Mouse (Mus musculus): ENCODE results near the gene Ptprg.
A peak's percentile ranks its signal among the peaks of the same experiment; 100 is the strongest.

Ptprg gene

GRCm38 (mm10) chr14:11772736-11773135 lies 219.4 kb downstream of the Ptprg start:
- no peak overlapping the region for H3K4me3 ChIP-seq (replicated peaks; ENCODE audit: low read length)
- TF ChIP-seq CTCF (conservative IDR thresholded peaks at IDR 0.05; ENCODE audit: low read length) (no peak), NANOG (IDR thresholded peaks at IDR 0.05; ENCODE audit: borderline replicate concordance, low read length) (no peak), POU5F1 (IDR thresholded peaks at IDR 0.05; ENCODE audit: borderline replicate concordance, low read length) (no peak)
- H3K36me3 ChIP-seq (ENCODE audit: insufficient read depth, low read length): no peaks in the 10 kb centered on the region

GRCm38 (mm10) chr14:11774476-11775037 lies 221.2 kb downstream of the Ptprg start:
- TF ChIP-seq POU5F1 (IDR thresholded peaks at IDR 0.05; ENCODE audit: borderline replicate concordance, low read length): no peak
- TF ChIP-seq CTCF (conservative IDR thresholded peaks at IDR 0.05; ENCODE audit: low read length): no peak
- no peak for TF ChIP-seq NANOG (IDR thresholded peaks at IDR 0.05; ENCODE audit: borderline replicate concordance, low read length)
- Histone ChIP-seq H3K9me3 (ENCODE audit: low read length) (no peaks in the 10 kb centered on the region), H3K27me3 (ENCODE audit: insufficient read depth, low read length) (no peaks in the 10 kb centered on the region), H3K4me1 (replicated peaks; ENCODE audit: low read depth, low read length) (peaks cover 32% of the 10 kb centered on the region), H3K4me3 (replicated peaks; ENCODE audit: low read length) (no peak overlapping the region), H3K36me3 (ENCODE audit: insufficient read depth, low read length) (no peaks in the 10 kb centered on the region)

More at GRCm38 (mm10) chr14:11772736-11773135, 219.4 kb downstream of the Ptprg start:
- Histone ChIP-seq H3K27me3 (ENCODE audit: insufficient read depth, low read length) (no peaks in the 10 kb centered on the region), H3K4me1 (replicated peaks; ENCODE audit: low read depth, low read length) (peaks cover 32% of the 10 kb centered on the region), H3K9me3 (ENCODE audit: low read length) (no peaks in the 10 kb centered on the region)

- H3K4me3 ChIP-seq (replicated peaks; ENCODE audit: low read length): 0 out of 2 replicates have a peak overlapping the region, but pooled peaks have one; percentile 20
- H3K9me3 ChIP-seq (ENCODE audit: low read length): no peaks in the 10 kb centered on the region
- TF ChIP-seq NANOG (IDR thresholded peaks at IDR 0.05; ENCODE audit: borderline replicate concordance, low read length) (no peak), CTCF (conservative IDR thresholded peaks at IDR 0.05; ENCODE audit: low read length) (no peak), POU5F1 (IDR thresholded peaks at IDR 0.05; ENCODE audit: borderline replicate concordance, low read length) (no peak)
- H3K4me1 ChIP-seq (replicated peaks; ENCODE audit: low read depth, low read length): peaks cover 32% of the 10 kb centered on the region
- no peaks in the 10 kb centered on the region for H3K27me3 ChIP-seq (ENCODE audit: insufficient read depth, low read length)
- H3K36me3 ChIP-seq (ENCODE audit: insufficient read depth, low read length): no peaks in the 10 kb centered on the region
Measured at GRCm38 (mm10) chr14:11775204-11775603, 221.9 kb downstream of the Ptprg start.

- H3K4me3 ChIP-seq (replicated peaks; ENCODE audit: low read length): no peak overlapping the region
- TF ChIP-seq NANOG (IDR thresholded peaks at IDR 0.05; ENCODE audit: borderline replicate concordance, low read length) (no peak), POU5F1 (IDR thresholded peaks at IDR 0.05; ENCODE audit: borderline replicate concordance, low read length) (no peak), CTCF (conservative IDR thresholded peaks at IDR 0.05; ENCODE audit: low read length) (no peak)
- H3K9me3 ChIP-seq (ENCODE audit: low read length): no peaks in the 10 kb centered on the region
Measured at GRCm38 (mm10) chr14:11775951-11776495, 222.7 kb downstream of the Ptprg start.

GRCm38 (mm10) chr14:11776566-11776965 lies 223.2 kb downstream of the Ptprg start:
- Histone ChIP-seq H3K9me3 (ENCODE audit: low read length) (no peaks in the 10 kb centered on the region), H3K4me1 (replicated peaks; ENCODE audit: low read depth, low read length) (peaks cover 24% of the 10 kb centered on the region), H3K4me3 (replicated peaks; ENCODE audit: low read length) (no peak overlapping the region), H3K36me3 (ENCODE audit: insufficient read depth, low read length) (no peaks in the 10 kb centered on the region), H3K27me3 (ENCODE audit: insufficient read depth, low read length) (no peaks in the 10 kb centered on the region)
- TF ChIP-seq CTCF (conservative IDR thresholded peaks at IDR 0.05; ENCODE audit: low read length) (no peak), POU5F1 (IDR thresholded peaks at IDR 0.05; ENCODE audit: borderline replicate concordance, low read length) (no peak), NANOG (IDR thresholded peaks at IDR 0.05; ENCODE audit: borderline replicate concordance, low read length) (no peak)

More at GRCm38 (mm10) chr14:11775951-11776495, 222.7 kb downstream of the Ptprg start:
- H3K36me3 ChIP-seq (ENCODE audit: insufficient read depth, low read length): no peaks in the 10 kb centered on the region
- H3K27me3 ChIP-seq (ENCODE audit: insufficient read depth, low read length): no peaks in the 10 kb centered on the region
- H3K4me1 ChIP-seq (replicated peaks; ENCODE audit: low read depth, low read length): peaks cover 29% of the 10 kb centered on the region

GRCm38 (mm10) chr14:11791190-11791589 lies 237.9 kb downstream of the Ptprg start:
- Histone ChIP-seq H3K9me3 (ENCODE audit: low read length) (no peaks in the 10 kb centered on the region), H3K36me3 (ENCODE audit: insufficient read depth, low read length) (no peaks in the 10 kb centered on the region), H3K4me3 (replicated peaks; ENCODE audit: low read length) (no peak overlapping the region), H3K27me3 (ENCODE audit: insufficient read depth, low read length) (no peaks in the 10 kb centered on the region), H3K4me1 (replicated peaks; ENCODE audit: low read depth, low read length) (no peaks in the 10 kb centered on the region; the same call in 1 of the 2 replicates)
- no peak for TF ChIP-seq CTCF (conservative IDR thresholded peaks at IDR 0.05; ENCODE audit: low read length)
- TF ChIP-seq NANOG (IDR thresholded peaks at IDR 0.05; ENCODE audit: borderline replicate concordance, low read length): no peak
- TF ChIP-seq POU5F1 (IDR thresholded peaks at IDR 0.05; ENCODE audit: borderline replicate concordance, low read length): no peak

GRCm38 (mm10) chr14:11793847-11794246 lies 240.5 kb downstream of the Ptprg start:
- Histone ChIP-seq H3K36me3 (ENCODE audit: insufficient read depth, low read length) (no peaks in the 10 kb centered on the region), H3K4me1 (replicated peaks; ENCODE audit: low read depth, low read length) (no peaks in the 10 kb centered on the region; the same call in 1 of the 2 replicates), H3K9me3 (ENCODE audit: low read length) (no peaks in the 10 kb centered on the region), H3K27me3 (ENCODE audit: insufficient read depth, low read length) (no peaks in the 10 kb centered on the region), H3K4me3 (replicated peaks; ENCODE audit: low read length) (no peak overlapping the region)
- TF ChIP-seq CTCF (conservative IDR thresholded peaks at IDR 0.05; ENCODE audit: low read length): no peak

GRCm38 (mm10) chr14:11802355-11803035 lies 249.2 kb downstream of the Ptprg start:
- H3K36me3 ChIP-seq (ENCODE audit: insufficient read depth, low read length): no peaks in the 10 kb centered on the region
- H3K4me1 ChIP-seq (replicated peaks; ENCODE audit: low read depth, low read length): peaks cover 9% of the 10 kb centered on the region
- H3K27me3 ChIP-seq (ENCODE audit: insufficient read depth, low read length): no peaks in the 10 kb centered on the region
- no peak overlapping the region for H3K4me3 ChIP-seq (replicated peaks; ENCODE audit: low read length)
- no peak for TF ChIP-seq NANOG (IDR thresholded peaks at IDR 0.05; ENCODE audit: borderline replicate concordance, low read length)
- TF ChIP-seq CTCF (conservative IDR thresholded peaks at IDR 0.05; ENCODE audit: low read length): no peak
- TF ChIP-seq POU5F1 (IDR thresholded peaks at IDR 0.05; ENCODE audit: borderline replicate concordance, low read length): no peak
- H3K9me3 ChIP-seq (ENCODE audit: low read length): no peaks in the 10 kb centered on the region

Measured in E14TG2a.4 (cell line).